Mouse (Mus musculus) C2C12 (cell line): Measurements from ENCODE around the gene Actrt2.

Experiments
- CTCF ChIP-seq: IDR thresholded peaks from one replicate; pipeline ENCODE4 v1.5.1; 2011; ENCODE audit not compliant: control insufficient read depth, insufficient read depth, insufficient read length
- MAX ChIP-seq: IDR thresholded peaks from one replicate; pipeline ENCODE4 v1.6.1; 2011; ENCODE audit warnings: mild to moderate bottlenecking, control low read depth

GRCm38 (mm10) chr4:154662681-154663215 lies 4.9 kb downstream of the Actrt2 start:
- no peak for TF ChIP-seq CTCF
- no peak for TF ChIP-seq MAX
